Mouse (Mus musculus) c-Kit-negative CD71-positive TER-119-positive erythroid progenitor cells, embryonic 14.5 days (primary cell): ENCODE measurements around the gene Camta1.

Experiments
- DNase-seq: peaks from one replicate; pipeline ENCODE4 v3.0.0-alpha.2; 2013; ENCODE audit warnings: low read depth, low spot score

Camta1 gene

GRCm38 (mm10) chr4:151520103-151520502 is 341.6 kb downstream of the Camta1 start:
- no peak for DNase-seq

GRCm38 (mm10) chr4:151519011-151519410 is 342.7 kb downstream of the Camta1 start:
- DNase-seq: no peak

DNA sequence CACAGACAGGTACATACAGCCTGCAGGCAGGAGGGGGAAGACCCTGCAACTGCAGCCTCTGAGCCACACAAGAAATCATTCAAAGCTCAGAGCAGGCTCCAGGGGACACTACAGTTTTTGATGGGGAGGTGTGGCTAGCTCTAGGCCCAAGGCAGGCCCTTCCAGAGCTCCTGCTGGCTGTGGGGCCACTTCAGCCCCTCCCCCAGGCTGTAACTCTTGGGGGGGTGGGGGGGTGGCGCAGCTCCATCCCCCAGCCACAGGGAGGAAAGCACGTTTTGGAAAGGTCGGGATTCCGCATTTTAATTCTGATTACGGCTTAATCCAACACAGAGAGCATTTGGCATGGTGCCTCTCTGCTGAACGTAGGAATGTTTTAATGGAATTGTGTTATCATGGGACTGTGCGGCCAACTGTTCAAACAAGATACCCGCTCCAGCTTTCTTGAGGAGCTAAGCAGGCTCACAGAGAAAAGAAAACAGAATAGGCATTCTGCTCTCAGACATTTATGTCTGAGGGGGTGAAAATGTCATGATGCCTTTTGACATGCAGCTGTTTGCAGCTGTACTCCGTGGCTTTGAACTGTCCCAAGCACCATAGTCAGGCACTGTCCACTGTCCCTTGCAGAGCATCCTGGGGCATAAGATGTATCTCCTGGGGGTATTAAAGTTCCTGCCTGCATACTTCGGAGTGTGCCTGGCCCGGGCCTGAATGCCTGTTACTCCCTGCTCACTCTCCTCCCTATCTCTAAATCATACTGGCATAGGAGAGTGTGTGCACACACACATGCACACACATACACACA is 344.5 kb downstream of the Camta1 start:
- no peak for DNase-seq

- DNase-seq: no peak
Observed at GRCm38 (mm10) chr4:151515316-151515715, 346.4 kb downstream of the Camta1 start.

- DNase-seq: no peak
Observed at GRCm38 (mm10) chr4:151511092-151511491, 350.6 kb downstream of the Camta1 start.

DNA sequence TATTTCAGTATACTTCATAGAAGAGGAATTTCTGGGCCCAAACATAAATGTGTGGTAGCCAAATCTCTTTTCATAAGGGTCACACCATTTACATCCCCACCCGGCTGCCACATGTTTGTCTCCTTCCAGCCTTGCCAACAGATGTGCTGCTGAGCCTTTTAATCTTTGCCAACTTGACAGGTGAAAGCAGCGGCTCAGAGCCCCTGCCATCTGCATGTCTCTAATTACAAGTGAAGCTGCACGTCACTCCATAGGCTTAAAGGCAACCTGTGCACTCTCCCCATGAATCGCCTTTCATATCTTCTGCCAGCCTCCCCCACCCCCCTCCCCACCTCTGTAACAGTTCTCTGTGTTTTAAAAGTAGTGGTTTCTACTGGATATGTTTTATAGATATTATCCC is 351.3 kb downstream of the Camta1 start:
- DNase-seq: no peak

DNA sequence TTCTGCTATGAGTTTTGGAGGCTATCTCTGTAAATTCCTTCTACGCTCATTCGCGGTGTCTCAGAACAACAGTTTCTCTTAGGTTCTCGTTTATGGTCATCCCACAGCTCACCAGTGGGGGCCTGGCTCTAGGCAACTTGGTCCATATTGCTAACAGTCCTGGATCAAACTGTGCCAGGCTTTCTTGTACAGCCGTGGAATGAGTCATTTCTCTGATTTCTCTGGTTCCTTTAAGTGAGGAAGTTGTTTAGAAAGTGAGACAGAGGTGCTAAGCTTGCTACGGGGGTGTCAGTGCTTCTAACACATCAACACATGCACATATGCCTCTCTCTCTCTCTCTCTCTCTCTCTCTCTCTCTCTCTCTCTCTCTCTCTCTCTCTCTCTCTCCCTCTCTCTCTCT is 355.0 kb downstream of the Camta1 start:
- DNase-seq: no peak

DNA sequence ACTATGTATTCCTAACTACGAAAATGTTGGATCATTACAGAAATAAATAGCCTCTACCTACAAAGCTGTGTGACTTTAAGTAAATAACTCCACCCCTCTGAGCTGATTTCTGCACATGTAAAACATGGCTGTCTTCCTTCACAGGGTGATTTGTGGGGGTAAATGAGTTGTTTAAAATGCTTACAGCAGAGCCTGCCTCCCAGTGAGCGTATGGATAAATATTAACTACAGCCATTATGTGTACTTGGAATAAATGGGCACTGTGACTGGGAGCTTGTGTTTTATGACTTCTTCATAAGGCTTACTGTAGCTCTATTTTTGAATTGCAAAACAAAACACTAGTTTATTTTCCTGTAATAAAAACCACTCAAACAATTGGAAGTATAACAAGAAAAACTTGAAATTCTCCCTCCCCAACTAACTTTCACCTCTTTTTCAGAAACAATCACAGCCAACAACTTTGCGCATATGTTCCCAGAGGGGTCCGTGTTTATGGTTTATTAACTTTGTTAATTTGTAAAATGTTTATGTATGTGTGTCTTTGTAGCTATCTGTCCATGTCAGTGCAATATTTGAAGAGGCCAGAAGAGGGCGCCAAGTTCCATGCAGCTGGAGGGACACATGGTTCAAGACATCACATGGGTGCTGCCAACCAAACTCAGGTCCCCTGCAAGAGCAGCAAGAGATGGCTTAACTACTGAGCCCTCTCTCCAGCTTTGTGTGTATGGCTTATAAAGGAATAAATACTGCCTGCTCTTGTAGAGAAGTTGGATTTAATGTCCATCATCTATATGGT is 363.0 kb downstream of the Camta1 start:
- no peak for DNase-seq

GRCm38 (mm10) chr4:151496581-151496980 is 365.1 kb downstream of the Camta1 start:
- no peak for DNase-seq

GRCm38 (mm10) chr4:151495276-151495882 is 366.3 kb downstream of the Camta1 start:
- no peak for DNase-seq

DNA sequence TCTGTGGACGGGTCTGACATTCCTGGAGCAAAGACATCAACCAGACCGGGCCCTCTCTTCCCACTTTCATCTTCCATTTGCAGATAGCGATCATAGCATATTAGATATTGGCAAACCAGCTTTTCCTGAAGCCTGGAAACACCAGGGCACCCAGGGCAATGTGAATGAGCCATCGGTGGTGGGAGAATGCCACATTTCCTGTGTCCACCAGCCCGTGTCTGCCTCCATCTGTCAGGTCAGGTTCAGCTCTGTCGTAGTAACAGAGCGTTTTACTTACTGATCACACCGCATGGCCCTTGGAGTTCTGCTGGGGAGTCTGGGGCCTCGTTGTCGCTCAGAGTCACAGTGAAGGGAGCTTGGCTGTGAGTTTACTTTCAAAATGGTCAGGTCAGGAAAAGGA is 368.9 kb downstream of the Camta1 start:
- no peak for DNase-seq

- no peak for DNase-seq
Observed at GRCm38 (mm10) chr4:151483977-151484313, 377.7 kb downstream of the Camta1 start.

DNA sequence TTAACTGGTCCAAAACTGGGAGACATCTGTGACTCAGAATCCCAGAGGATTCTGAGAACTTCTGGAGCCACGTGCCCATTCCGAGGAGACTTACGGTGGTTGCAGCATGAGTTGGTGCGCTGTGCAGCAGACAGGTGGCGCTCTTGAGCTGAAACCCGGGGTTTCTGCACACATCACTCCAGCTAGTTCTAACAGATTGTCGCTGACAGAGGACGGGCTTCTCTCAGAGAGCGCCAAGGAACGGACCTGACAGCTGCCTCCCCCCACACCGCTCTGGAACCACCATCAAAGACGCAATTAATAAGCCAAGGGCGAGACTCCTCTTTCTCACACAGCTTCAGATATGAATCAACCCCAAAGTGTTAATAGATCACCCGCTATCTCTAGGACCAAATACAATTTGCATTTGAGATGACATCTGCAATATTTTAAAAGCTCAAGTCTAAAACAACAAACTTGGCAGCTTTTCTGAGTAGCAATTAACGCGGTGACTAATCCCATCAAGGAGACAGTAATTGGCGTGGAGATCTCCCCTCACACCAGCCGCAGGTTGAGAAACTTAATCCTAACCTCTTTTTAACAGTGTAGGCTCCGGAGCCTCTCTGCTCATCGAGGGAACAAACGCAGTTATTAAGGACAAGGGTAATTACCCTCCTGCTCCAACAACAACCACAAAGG is 378.2 kb downstream of the Camta1 start:
- no peak for DNase-seq

- no peak for DNase-seq
Observed at GRCm38 (mm10) chr4:151480928-151481327, 380.7 kb downstream of the Camta1 start.

- DNase-seq: no peak
Observed at GRCm38 (mm10) chr4:151477950-151478349, 383.7 kb downstream of the Camta1 start.

DNA sequence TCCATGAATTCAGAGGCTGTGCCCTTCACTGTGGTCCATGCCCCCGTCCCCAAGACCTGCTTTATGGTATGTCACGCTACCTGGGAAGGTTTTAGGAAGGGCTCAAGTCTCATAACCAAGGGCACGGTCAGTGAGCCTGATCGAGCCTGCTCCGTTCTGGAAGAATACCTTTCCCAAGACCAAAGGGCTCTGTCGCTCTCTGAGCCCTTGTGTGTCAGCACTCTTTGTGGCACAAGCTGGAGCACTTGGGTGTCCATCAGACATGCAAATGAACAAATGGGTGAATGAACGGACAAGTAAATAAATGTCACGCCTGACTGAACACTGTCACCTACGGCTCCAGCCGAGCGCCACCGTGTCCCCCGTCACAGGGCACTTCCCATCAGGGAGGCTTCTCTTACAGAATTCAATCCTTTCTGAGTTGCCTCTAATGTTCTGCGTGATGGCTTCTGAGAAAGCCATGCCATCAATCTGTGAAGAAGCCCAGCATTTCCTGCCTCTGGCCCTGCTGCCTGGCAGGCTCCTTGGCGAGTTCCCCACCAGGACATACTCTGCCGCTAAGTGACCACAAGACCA is 386.7 kb downstream of the Camta1 start:
- DNase-seq: no peak

GRCm38 (mm10) chr4:151471886-151472285 is 389.8 kb downstream of the Camta1 start:
- no peak for DNase-seq

DNA sequence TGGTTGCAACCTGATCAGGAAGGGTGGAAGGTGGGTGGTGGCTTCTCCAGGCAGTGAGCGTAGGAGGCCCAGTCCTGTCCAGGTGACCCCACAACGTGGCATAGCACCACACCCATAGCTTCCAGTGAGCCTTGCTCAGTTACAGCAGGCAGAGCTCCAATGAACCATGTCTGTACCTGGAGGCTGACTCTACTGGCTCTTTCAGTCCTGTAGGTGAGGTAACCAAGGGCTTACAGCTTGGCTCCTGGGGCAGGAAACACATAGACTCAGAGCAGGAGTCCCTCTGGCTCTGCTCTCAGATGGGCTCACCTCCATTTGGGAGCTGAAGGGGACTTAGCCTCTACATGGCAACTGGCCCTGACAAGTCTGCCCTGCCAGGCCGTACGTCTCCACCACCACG is 393.3 kb downstream of the Camta1 start:
- no peak for DNase-seq

DNA sequence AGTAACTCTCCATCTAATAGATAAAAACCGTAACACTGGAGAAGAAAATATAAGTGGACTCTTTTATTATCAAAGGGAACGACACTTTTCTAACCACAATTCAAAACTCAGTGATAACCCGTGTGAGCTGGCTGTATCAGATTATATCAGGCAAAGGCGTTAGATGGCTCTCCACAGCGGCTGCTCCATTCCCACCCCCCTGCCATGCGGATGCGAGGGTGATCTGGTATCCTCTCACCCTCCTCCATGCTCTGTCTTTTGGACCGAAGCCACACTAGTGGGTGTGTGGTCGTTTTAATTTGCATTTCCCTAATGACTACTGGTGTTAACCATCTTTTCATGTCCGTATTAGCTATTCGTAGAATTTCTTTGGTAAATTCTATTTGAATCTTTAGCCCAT is 403.0 kb downstream of the Camta1 start:
- no peak for DNase-seq

DNA sequence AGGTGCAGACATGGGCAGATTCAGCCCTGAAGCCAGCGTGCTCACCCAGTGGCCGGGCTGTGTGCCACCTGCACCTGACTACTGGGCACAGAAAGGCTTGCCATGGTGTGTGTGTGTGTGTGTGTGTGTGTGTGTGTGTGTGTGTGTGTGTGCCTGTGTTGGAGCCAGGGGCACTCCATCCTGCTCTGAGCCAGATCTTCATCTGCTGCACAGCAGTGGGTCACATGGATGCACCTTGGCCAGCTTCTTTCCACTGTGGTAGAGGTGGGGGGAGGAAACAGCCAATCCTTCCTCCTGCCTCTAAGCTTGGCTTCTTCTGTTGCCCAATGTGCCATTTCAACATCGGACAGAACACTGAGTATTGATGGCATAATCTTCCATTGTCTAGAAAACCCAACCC is 407.1 kb downstream of the Camta1 start:
- DNase-seq: no peak

GRCm38 (mm10) chr4:151454065-151454464 is 407.6 kb downstream of the Camta1 start:
- DNase-seq: no peak

GRCm38 (mm10) chr4:151451885-151452284 is 409.8 kb downstream of the Camta1 start:
- no peak for DNase-seq
